Mouse (Mus musculus) erythroblast, embryonic 14.5 days (primary cell): ENCODE measurements around the gene Rnf2. TPM values are rescaled to one million over a fixed set of nuclear protein-coding genes. Genes with fewer than 3 reads are reported as not detected.
"Not testable (repeated sequence)": the region's sequence is repeated elsewhere in the genome, so short reads cannot be mapped to it uniquely, and the experiment has no call there.

ENCODE experiments used
- H3K27me3 ChIP-seq: 2 replicates; pipeline ENCODE4 v1.6.1; 2012; ENCODE audit warnings: inconsistent platforms; ENCODE audit not compliant: control insufficient read depth
- H3K36me3 ChIP-seq: 2 replicates; pipeline ENCODE4 v1.6.1; 2012; ENCODE audit warnings: mild to moderate bottlenecking, inconsistent platforms; ENCODE audit not compliant: control insufficient read depth
- H3K4me1 ChIP-seq: 2 replicates; pipeline ENCODE4 v1.6.1; 2012; ENCODE audit warnings: inconsistent platforms; ENCODE audit not compliant: control insufficient read depth
- H3K4me3 ChIP-seq: replicated peaks from 2 replicates; pipeline ENCODE3; 2012; ENCODE audit warnings: moderate library complexity, mild to moderate bottlenecking, inconsistent platforms
- H3K9me3 ChIP-seq: 2 replicates; pipeline ENCODE4 v1.6.1; 2012; ENCODE audit warnings: low read length, inconsistent platforms, mixed read lengths; ENCODE audit not compliant: control insufficient read depth
- GATA1 ChIP-seq: IDR thresholded peaks from 2 replicates; pipeline ENCODE4 v1.6.1; 2012; ENCODE audit warnings: low read length, inconsistent platforms, mixed read lengths
- TAL1 ChIP-seq: IDR thresholded peaks from 3 replicates; pipeline ENCODE4 v1.6.1; 2012; ENCODE audit warnings: low read length, inconsistent platforms, mixed read lengths
- polyA plus RNA-seq: library from polyadenylated mRNA; stranded (reverse); fragments of >175 nt; gene quantifications from 2 replicates; pipeline ENCODE4 v1.2.3, GENCODE M21; 2012

Gene Rnf2
- polyA plus RNA-seq, 1 experiment = 0.64 TPM

DNA sequence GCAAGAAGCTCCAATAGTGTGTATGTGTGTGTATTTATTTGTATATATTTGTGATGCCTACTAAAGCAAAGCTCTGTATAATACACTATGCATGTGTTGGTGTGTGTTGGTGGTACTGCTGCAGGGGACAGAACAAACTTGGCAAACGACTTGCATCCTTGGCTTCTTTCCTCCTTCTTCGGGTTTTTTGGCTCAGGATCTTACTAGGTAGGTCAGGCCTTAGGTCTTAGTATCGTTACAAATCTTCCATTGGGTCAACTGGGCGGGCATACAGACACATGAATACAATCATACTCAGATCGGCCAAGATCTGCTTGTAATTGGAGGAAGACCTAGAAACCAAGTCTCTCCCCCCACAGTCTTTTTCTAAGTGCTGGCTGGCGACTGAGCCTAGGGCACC is 6.0 kb downstream of the Rnf2 start:
- H3K27me3 ChIP-seq = no peaks in the 10 kb centered on the region
- H3K9me3 ChIP-seq = no peaks in the 10 kb centered on the region
- no peak overlapping the region for H3K4me3 ChIP-seq
- TF ChIP-seq TAL1 (no peak), GATA1 (no peak)
- H3K4me1 ChIP-seq = peaks cover 18% of the 10 kb centered on the region
- no peaks in the 10 kb centered on the region for H3K36me3 ChIP-seq

DNA sequence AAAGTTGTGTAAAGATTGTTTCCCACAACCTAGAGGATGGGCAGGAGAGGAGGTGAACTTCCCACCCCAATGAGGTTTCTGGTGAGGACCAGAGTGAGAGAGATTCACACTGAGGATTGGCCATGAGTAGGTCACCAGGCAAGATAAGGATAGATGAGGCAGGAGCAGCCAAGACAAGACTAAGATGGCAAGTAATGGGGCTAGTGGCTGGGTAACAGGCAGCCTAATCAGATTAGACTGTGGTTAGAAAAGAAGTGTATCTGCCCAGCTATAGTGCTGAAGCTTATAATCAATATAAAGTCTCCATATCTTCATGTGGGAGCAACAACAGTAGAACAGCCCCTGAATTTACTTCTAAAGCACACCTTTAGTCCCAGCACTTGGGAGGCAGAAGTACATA is 6.9 kb downstream of the Rnf2 start:
- Histone ChIP-seq H3K4me3 (no peak overlapping the region), H3K36me3 (no peaks in the 10 kb centered on the region), H3K27me3 (no peaks in the 10 kb centered on the region), H3K4me1 (peaks cover 12% of the 10 kb centered on the region), H3K9me3 (no peaks in the 10 kb centered on the region)
- TF ChIP-seq TAL1 (no peak), GATA1 (no peak)

DNA sequence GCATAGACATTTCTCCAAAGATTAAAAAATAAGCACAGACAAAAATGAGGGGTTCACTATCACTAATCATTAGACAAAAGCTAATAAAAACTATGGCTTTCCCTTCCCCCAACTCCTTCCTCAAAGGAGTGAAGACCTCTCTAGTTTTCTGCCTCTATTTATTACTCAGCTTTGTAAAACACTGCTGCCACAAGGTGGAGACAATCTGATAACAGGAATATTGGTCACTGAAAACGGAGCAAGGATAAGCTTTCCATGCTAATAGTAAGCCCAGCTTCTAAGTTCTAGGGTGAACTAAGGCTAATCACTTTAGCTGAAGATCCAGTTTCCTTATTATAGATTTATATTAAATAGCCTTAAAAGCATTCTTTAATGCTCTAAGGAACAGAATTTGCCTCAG is 8.3 kb downstream of the Rnf2 start:
- no peaks in the 10 kb centered on the region for H3K27me3 ChIP-seq
- no peaks in the 10 kb centered on the region for H3K9me3 ChIP-seq
- no peaks in the 10 kb centered on the region for H3K36me3 ChIP-seq
- TF ChIP-seq GATA1 (no peak), TAL1 (no peak)
- H3K4me3 ChIP-seq = no peak overlapping the region
- peaks cover 7% of the 10 kb centered on the region for H3K4me1 ChIP-seq

DNA sequence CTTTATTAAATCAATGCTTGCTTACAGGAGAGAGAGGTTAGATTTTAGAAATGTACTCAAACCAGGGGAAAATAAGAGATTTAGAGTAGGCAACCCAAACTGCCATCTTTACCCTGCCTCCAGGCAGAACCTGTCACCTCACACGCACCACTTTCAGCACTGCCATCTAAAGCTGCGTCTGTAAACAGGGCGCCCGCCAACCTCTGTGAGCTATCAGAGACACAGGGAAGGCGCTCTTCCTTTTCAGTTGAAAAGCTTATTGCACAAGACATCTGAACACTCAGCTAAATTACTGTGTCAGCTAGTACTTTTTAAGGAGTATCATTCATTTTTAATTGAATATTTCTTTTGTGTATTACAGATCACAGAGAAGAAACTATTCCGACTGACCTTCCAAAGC is 10.9 kb downstream of the Rnf2 start:
- Histone ChIP-seq H3K9me3 (no peaks in the 10 kb centered on the region), H3K4me3 (no peak overlapping the region), H3K36me3 (no peaks in the 10 kb centered on the region), H3K4me1 (peaks cover 6% of the 10 kb centered on the region), H3K27me3 (no peaks in the 10 kb centered on the region)
- TF ChIP-seq TAL1 = no peak
- TF ChIP-seq GATA1 = no peak

DNA sequence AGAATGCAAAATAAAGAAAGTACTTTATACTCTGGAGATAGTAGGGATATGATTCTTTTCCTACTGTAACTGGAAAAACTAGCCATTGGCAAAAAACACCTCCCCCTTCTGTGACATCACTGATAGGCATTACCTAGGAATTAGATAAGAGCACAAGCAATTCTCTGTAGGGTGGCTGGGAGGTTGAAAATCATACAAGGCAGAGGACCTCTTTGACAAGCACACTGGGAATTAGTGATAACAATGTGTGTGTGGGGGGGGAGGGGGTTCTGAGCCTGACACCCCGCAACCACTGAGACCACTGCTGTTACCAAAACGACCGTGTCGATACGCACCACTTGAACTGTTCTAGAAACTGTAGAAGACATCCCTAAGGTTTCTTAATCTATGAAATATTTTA is 16.0 kb downstream of the Rnf2 start:
- Histone ChIP-seq H3K4me3 (no peak overlapping the region), H3K9me3 (no peaks in the 10 kb centered on the region), H3K4me1 (peaks cover 6% of the 10 kb centered on the region), H3K27me3 (no peaks in the 10 kb centered on the region), H3K36me3 (no peaks in the 10 kb centered on the region; the same call in 1 of the 2 replicates)
- TF ChIP-seq GATA1 (no peak), TAL1 (no peak)

DNA sequence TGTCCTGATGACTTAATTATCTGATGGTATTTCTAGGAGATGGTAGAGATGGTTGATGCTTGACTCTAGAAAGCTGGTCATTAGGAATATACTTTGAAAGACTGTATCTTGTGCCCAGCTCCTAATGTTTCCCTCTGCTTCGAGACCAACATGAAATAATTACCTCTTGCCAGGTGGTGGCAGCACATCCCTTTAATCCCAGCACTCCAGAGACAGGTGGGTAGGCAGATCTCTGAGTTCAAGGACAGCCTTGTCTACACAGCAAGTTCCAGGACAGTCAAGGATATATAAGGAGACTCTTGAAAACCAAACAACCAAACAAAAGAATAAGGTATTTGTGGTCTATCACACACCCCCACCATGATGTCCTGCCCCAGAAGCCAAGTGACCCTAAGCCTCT is 17.2 kb downstream of the Rnf2 start:
- H3K4me1 ChIP-seq = peaks cover 6% of the 10 kb centered on the region
- H3K36me3 ChIP-seq = no peaks in the 10 kb centered on the region; the same call in 1 of the 2 replicates
- H3K27me3 ChIP-seq = no peaks in the 10 kb centered on the region
- H3K4me3 ChIP-seq = no peak overlapping the region
- TF ChIP-seq TAL1 = no peak
- no peak for TF ChIP-seq GATA1
- no peaks in the 10 kb centered on the region for H3K9me3 ChIP-seq

DNA sequence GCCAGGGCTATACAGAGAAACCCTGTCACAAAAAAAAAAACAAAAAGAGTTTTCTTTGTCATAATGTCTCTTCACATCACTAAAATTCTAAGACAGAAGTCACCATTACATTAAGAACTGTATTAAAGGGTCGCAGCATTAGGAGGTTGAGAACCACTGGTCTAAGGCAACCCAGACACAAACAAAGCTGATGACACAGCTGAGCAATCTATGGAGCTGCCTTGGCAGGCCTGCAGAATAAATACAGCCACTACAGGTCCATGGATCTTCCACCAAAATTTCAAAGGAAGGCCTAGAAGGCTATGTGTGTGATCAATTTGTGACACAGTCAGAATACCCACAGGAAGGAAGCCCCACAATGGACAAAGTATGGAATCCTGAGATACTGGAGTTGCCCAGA is 18.3 kb downstream of the Rnf2 start:
- no peak for TF ChIP-seq GATA1
- TF ChIP-seq TAL1 = no peak
- Histone ChIP-seq H3K9me3 (no peaks in the 10 kb centered on the region), H3K4me3 (no peak overlapping the region), H3K27me3 (no peaks in the 10 kb centered on the region), H3K36me3 (peaks cover 7% of the 10 kb centered on the region), H3K4me1 (peaks cover 6% of the 10 kb centered on the region)

DNA sequence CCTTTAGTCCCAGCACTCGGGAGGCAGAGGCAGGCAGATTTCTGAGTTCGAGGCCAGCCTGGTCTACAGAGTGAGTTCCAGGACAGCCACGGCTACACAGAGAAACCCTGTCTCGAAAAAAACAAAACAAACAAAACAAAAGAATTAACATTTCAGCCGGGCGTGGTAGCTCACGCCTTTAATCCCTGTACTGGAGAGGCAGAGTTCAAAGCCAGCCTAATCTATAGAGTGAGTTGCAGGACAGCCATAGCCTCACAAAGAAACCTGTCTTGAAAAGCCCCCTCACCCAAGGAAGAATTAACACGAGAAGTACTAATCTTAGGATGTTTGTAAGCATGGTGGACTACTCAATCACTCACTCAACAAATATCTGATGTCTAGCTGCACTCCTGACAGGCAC is 28.4 kb downstream of the Rnf2 start:
- not testable (repeated sequence) for H3K4me3 ChIP-seq, H3K27me3 ChIP-seq, H3K9me3 ChIP-seq, H3K4me1 ChIP-seq
- peaks cover 58% of the 10 kb centered on the region for H3K36me3 ChIP-seq

DNA sequence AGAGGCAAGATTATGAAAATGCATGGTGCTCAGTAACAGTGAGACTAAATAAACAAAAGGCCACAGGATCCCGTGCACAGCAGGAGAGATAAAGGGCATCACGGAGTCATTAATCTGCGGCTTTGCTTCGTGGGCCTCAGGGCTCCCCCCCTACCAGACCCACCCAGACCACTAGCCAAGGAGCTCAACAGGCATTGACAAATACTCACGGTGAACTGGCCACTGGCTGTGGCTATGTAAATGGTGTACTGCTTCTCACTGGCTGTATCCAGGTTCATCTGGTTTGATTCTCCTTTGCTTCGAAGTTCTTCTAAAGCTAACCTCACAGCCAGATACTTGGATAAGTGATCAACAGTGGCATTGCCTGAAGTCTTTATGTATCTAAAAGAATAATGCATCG is 29.3 kb downstream of the Rnf2 start:
- Histone ChIP-seq H3K36me3 (peaks cover 49% of the 10 kb centered on the region), H3K4me3 (no peak overlapping the region), H3K4me1 (peaks cover 2% of the 10 kb centered on the region), H3K27me3 (no peaks in the 10 kb centered on the region), H3K9me3 (no peaks in the 10 kb centered on the region)
- TF ChIP-seq GATA1 = no peak
- TF ChIP-seq TAL1 = no peak

DNA sequence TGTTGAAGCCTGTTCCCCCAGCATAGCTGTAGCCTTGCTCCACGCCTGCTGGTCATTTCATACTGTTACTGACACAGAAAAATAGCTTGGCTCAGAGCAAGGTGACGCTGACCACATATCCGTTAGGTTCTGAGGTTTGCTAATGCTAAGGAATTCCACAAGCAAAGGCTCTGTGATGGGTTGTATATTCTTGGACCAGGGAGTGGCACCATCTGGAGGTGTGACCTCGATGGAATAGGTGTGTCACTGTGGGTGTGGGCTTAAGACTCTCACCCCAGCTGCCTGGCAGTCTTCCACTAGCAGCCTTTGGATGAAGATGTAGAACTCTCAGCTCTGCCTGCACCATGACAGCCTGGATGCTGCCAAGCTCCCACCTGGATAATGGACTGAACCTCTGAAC is 34.2 kb downstream of the Rnf2 start:
- no peak for TF ChIP-seq TAL1
- TF ChIP-seq GATA1 = no peak
- no peaks in the 10 kb centered on the region for H3K9me3 ChIP-seq

More for the DNA sequence above, 34.2 kb downstream of the Rnf2 start:
- no peaks in the 10 kb centered on the region for H3K27me3 ChIP-seq
- H3K4me1 ChIP-seq = peaks cover 2% of the 10 kb centered on the region
- no peak overlapping the region for H3K4me3 ChIP-seq
- peaks cover 12% of the 10 kb centered on the region for H3K36me3 ChIP-seq
